Mouse (Mus musculus) fibroblast of lung, adult 2 months (primary cell): ENCODE data around the gene Rftn1.

Experiments
- DNase-seq: peaks from one replicate; pipeline ENCODE4 v3.0.0-alpha.2; 2011; ENCODE audit warnings: low read depth

Gene Rftn1

GRCm38 (mm10) chr17:50063832-50064627 lies 126.4 kb downstream of the Rftn1 start:
- no peak for DNase-seq

- no peak for DNase-seq
These were observed 127.8 kb downstream of the Rftn1 start for GRCm38 (mm10) chr17:50062649-50063048.

GRCm38 (mm10) chr17:50061446-50061845 lies 129.0 kb downstream of the Rftn1 start:
- DNase-seq = no peak

DNA sequence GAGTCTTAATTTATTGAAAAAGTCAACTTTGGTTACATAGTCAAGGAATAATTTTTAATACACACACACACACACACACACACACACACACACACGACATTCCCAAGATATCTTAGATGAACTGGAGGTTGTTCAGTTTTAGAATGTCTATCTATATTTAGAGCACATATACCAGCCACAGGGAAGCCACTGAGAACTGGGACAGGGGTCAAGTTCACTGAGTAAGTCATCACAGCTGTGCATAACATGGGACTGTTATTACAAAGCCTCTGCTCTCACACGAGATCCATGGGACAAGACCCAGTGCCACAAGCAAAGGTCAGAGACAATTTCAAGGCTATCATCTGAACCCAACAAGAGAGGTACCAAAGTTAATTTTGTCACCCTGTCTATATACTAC lies 130.3 kb downstream of the Rftn1 start:
- no peak for DNase-seq

DNA sequence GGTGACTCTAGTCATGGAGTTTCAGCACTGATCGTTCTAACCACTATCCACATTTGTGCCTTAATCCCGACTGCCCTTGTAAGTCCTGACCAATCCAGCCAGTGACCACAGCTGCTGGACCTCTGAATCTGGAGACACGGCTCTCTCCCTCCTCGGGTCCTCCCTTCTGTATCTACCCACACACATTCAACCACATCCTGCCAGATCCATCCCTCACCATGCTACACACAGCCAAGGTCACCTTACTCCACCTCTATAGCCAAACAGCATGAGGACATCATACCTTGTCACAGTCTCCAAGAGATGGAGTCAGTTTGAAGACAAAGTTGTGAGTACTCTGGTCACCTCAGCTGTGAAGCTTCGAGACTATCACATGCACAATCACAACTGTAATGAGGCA lies 131.1 kb downstream of the Rftn1 start:
- DNase-seq = no peak

- DNase-seq = no peak
These were observed 135.2 kb downstream of the Rftn1 start for GRCm38 (mm10) chr17:50055154-50055756.

- no peak for DNase-seq
These were observed 135.9 kb downstream of the Rftn1 start for GRCm38 (mm10) chr17:50054586-50054985.

DNA sequence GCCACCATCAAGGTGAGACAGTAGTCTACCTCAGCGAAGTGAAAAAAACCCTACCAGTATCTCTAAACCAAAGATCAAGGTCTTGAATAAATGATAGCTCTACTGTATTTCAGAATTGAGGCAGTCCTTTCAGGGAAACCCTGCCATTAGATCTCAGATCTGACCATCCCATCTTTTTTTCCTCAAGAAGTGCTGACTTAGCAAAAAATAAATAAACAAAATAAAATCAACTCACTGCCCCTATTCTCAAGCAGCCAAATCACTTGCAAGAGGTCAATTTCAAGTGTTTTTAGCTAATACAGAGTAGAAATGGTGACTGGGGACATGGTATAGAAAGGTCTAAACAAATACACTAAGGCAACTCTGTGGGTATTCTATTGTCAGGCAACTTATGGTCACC lies 136.5 kb downstream of the Rftn1 start:
- no peak for DNase-seq

DNA sequence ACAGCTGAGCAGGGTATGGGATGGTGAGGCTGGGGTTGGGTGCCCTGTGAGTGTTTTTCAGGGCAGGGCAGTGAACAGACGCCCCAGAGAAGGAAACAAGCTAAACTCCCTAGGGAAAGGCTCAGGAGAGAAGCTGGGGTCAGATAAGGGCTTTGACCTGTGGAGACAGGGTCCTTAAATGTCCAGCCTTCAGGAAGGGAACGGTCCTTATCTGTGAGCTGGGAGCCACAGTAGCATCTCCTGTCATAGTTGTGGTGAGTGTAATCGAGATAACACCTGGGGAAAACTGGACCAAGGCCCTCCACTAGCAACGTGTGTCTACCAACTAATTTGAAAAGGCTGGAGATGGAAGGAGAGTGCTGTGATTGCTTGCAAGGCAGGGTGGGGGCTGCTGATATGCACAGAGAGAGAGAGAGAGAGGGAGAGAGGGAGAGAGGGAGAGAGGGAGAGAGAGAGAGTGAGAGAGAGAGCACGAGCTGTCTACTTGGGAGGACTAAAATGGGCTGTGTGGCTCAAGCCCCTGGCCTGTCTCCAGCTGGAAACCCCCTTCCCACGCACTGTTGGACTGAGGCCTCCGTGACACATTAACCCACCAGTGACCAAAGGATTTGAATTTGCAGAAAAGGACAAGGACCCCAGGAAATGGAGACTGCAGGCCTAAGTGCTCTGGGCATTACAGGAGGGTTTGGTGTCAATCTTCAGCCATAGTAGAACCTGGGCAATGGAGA lies 137.6 kb downstream of the Rftn1 start:
- DNase-seq = no peak

GRCm38 (mm10) chr17:50050456-50050855 lies 140.0 kb downstream of the Rftn1 start:
- no peak for DNase-seq

DNA sequence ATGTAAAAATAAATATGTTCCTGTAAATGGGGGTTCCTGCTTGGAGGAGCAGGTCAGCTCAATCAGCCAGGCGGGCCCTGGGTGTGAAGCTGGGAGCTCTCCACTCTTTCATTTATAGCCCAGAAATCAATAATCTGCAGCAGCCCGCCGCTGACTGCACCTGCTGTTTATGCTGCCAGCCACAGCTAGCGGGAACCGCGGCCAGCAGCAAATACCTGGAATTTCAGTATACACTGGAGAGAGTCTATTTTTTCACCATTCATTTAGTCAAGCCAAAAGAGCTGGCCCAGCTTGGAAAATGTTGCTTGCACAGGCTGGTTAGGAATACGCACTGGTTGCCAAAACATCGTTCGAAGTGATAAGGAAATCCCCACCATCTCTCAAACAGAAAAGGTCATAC lies 142.3 kb downstream of the Rftn1 start:
- DNase-seq = no peak

DNA sequence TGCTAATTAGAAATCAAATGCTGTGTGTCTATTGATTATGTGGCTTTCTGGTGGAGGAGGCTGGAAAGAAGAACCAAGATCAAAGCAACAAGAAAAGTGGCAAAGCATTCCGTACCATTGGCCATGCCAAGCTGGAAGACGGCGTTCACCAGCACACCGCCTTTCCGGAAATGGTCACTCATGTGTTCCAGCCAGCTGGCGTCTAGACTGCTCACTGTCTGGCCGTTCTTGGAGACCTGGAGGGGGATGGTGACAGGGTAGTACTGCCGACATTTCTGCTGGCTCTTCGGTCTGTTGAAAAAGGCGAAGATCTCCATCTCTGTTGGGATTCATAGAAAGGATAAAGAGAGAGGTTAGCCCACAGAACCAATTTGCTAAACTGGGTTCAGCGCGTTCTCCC lies 143.3 kb downstream of the Rftn1 start:
- DNase-seq = no peak

DNA sequence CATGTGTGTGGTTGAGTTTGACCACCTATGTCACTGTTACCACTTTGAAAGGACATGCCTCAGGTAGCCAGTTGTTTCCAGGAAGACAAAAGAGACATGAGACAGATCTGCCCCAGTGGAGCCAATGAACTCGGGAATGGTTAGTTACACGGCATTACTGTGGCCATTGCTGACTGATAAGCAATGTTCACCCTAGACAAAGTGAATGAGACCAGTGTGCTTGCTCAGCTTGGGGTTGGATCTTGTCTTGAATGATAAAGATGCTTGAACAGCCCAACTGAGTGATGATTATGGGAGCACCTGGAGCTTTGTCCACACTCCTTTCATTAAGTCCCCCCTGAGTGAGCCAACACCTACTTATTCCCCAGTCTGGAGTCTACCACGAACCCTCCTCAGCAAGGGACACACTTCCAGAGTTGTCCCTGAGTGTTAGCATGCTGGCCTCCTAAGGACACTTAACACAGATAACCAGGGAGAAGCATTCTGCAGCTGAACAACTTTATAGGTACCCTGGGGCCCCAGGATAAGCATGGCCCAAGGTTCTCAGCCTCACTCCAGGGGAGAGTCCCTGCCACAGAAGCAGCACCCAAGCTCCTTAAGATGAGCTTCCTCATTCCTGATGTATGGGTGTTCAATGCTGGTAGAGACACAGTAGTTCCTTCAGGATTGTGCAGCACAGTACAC lies 149.6 kb downstream of the Rftn1 start:
- DNase-seq = no peak

- DNase-seq = no peak
These were observed 152.4 kb downstream of the Rftn1 start for GRCm38 (mm10) chr17:50037882-50038665.

DNA sequence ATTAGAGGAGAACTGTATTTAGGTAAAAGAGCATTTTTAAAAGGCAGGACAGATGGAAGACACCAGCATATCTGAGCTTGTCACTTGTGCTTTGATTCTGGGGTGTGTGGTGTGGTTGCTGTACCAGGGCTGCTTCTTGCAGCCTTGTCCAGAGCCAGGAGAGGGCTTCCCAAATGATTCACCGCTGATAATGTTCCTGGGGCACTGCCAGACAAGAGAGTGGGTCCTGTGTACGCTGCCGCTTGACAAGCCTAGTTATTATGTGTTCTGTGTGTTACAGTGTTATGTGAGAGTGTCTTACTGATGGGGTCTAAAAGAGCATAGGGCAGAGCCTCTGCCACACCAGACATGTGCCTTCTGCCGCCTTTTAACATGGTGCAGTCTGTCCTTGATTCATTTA lies 153.1 kb downstream of the Rftn1 start:
- DNase-seq = no peak

DNA sequence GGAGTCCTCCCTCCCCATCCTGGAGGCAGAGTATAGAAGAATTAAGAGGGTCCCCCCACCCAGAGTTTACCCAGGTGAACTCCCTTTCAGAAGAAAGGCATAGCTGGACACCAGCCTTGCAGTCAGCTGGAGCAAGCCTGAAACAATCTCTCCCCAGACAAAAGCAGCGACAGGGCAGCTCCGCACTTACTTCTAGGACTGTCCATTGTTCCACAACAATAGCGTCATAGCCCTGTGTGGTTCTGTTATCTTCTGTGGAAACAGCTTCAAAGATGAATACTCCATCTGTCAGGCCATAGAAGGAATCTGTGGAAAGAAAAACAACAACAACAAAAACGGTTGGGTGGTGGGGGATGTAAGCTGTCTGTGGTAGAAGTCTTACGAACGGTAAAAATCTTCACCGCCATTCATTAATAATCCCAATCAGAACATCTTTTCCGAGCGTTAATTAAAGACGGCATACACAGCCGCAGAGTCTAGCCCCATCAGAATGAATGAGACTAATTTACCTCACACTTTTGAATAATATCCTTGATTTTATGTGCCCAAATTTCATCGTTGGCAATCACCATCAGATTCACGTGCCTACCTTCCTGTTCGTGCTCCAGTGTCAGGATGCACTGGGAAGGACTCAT lies 153.6 kb downstream of the Rftn1 start:
- no peak for DNase-seq

DNA sequence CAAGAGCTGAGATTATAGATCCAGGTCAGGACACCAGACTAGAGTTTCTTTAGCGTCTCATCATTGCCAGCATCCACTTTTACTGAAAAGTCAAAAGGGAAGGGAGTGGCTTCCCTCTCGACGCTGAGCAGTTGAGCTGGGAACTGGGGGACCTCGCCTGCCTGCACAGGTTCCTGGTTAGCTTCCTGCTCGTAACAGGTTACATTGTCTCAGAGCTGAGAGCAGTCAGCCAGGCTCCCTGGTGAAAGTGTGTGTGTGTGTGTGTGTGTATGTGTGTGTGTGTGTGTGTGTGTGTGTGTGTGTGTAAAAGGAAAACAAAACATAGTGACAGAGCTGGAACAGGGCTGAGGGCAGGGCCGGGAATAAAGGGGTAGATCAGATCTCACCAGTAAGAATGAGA lies 156.8 kb downstream of the Rftn1 start:
- DNase-seq = no peak

DNA sequence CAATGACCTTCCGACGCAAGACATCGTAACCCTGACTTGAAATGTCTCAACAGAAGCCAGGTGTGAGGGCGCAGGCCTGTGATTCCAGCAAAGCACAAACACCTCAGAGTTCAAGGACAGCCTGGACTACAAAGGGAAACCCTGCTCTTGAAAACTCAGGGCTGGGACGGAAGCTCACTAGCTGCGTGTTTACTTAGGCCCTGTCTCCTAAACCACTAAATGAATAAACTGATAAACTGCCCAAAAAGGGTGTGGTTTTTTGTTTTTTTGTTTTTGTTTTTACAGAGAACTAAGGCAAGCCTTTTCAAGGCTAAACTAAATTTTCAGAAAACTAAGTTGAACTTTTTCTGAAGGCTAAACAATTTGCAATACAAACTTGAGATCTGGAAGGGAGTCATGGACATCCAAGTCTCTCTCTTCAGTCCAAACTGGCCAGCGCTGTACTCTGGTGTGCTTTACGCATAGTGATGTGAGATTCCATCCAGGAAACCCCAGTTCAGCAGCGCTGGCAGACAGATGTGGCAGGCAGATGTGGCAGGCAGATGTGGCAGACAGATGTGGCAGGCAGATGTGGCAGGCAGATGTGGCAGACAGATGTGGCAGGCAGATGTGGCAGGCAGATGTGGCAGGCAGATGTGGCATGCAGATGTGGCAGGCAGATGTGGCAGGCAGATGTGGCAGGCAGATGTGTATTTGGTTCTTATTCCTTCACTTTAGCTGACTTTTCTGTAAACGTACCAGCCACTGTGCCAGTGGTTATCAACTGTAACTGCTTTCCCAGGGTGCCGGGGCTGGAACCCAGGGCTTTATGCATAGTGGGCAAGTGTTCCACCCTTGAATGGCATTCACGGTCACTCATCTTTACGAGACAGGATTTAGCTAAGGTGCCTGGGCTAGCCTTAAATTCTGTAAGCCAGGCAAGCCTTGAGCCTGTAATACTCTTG lies 158.7 kb downstream of the Rftn1 start:
- no peak for DNase-seq

GRCm38 (mm10) chr17:50025651-50026050 lies 164.8 kb downstream of the Rftn1 start:
- DNase-seq = no peak

- no peak for DNase-seq
These were observed 165.3 kb downstream of the Rftn1 start for GRCm38 (mm10) chr17:50025173-50025626.
